Mouse (Mus musculus) stomach, embryonic 16.5 days (tissue): ENCODE measurements around the gene Tmem175. TPM values are rescaled to one million over a fixed set of nuclear protein-coding genes. Genes with fewer than 3 reads are reported as not detected.
"Not testable (repeated sequence)": the region's sequence is repeated elsewhere in the genome, so short reads cannot be mapped to it uniquely, and the experiment has no call there.

Source experiments
- ATAC-seq: fragments of 200-750 bp; cut with Nextera tagmentation; 2 replicates; pipeline ENCODE4 v1.8.0; 2017; ENCODE audit warnings: moderate number of reproducible peaks, moderate TSS enrichment; ENCODE audit not compliant: insufficient read depth, low FRiP score
- H3K27ac ChIP-seq: fragments of 300-500 bp; sonication (generic); 2 replicates; pipeline ENCODE4 v1.5.1; 2014; ENCODE audit warnings: low read length
- H3K27me3 ChIP-seq: fragments of 300-500 bp; sonication (generic); 2 replicates; pipeline ENCODE4 v1.6.1; 2014; ENCODE audit warnings: low read length, control low read depth, mixed read lengths; ENCODE audit not compliant: control insufficient read depth, insufficient read depth
- H3K36me3 ChIP-seq: fragments of 300-500 bp; sonication (generic); 2 replicates; pipeline ENCODE4 v1.6.1; 2014; ENCODE audit warnings: low read length; ENCODE audit not compliant: control insufficient read depth, insufficient read depth
- H3K4me1 ChIP-seq: fragments of 300-500 bp; sonication (generic); 2 replicates; pipeline ENCODE4 v1.6.1; 2014; ENCODE audit warnings: low read length, control low read depth, mixed read lengths; ENCODE audit not compliant: control insufficient read depth, insufficient read depth
- H3K4me2 ChIP-seq: fragments of 300-500 bp; sonication (generic); 2 replicates; pipeline ENCODE4 v1.6.1; 2014; ENCODE audit warnings: low read depth, low read length, mixed read lengths
- H3K4me3 ChIP-seq: fragments of 300-500 bp; sonication (generic); replicated peaks from 2 replicates; pipeline ENCODE4 v1.5.1; 2014; ENCODE audit warnings: mild to moderate bottlenecking, low read length
- H3K9ac ChIP-seq: fragments of 300-500 bp; sonication (generic); 2 replicates; pipeline ENCODE4 v1.6.1; 2014; ENCODE audit warnings: low read length
- H3K9me3 ChIP-seq: fragments of 300-500 bp; sonication (generic); replicated peaks from 2 replicates; pipeline ENCODE4 v1.6.1; 2016; ENCODE audit warnings: low read length, control low read depth; ENCODE audit not compliant: control insufficient read depth
- WGBS: fragments of 180-500 bp; shearing (Covaris S2); extraction: QIAGEN DNeasy Blood & Tissue Kit; methylation state at CpG from one replicate; pipeline ENCODE4 v1.1.7; 2014; 5-methylcytosine and 5-hydroxymethylcytosine counted together
- polyA plus RNA-seq: library from polyadenylated mRNA; unstranded; fragments of >200 nt; fragmentation: Nextera tagmentation; extraction: Ambion mirVana; gene quantifications from 2 replicates; pipeline ENCODE4 v1.2.1, GENCODE M21; 2015

Gene Tmem175
- polyA plus RNA-seq, 1 experiment from 2014 or later, result 27.1 TPM

DNA sequence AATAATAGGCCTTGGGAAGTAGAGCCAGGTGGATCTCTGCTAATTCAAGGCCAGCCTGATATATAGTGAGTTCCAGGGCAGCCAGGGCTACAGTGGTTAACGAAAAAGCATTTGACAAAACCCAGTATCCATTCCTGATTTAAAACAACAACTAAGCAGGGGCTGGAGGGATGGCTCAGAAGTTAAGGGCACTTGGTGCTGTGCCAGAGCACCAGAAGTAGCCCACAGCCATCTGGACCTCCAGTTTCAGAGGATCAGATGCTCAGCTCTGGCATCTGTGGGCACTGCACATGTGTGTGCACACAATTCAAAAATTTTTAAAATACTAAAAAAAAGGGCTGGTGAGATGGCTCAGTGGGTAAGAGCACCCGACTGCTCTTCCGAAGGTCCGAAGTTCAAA, 4.1 kb downstream of the Tmem175 start:
- no peaks in the 10 kb centered on the region for H3K9me3 ChIP-seq
- no peaks in the 10 kb centered on the region for H3K27me3 ChIP-seq
- peaks cover 7% of the 10 kb centered on the region for H3K4me1 ChIP-seq
- no peak for ATAC-seq
- no peaks in the 10 kb centered on the region for H3K36me3 ChIP-seq
- H3K4me2 ChIP-seq, result no peak overlapping the region
- no peak overlapping the region for H3K4me3 ChIP-seq
- no peak overlapping the region for H3K9ac ChIP-seq
- no peak overlapping the region for H3K27ac ChIP-seq
- WGBS, result 80% methylated on average over 4 of the region's 4 CpGs

DNA sequence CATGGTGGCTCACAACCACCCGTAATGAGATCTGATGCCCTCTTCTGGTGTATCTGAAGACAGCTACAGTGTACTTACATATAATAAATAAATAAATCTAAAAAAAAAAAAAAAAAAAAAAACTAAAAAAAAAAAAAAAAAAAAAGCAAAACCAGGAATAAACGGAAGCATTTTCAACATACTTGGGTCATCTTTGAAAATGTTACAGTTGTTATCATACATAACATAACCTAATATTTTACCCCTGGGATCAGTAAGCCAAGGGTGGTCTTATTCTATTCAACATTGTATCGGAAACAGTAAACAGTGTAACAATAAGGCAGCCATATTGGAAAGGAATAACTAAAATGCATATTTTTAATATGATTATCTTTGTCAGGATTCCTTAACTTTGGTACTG, 4.5 kb downstream of the Tmem175 start:
- not testable (repeated sequence) for ATAC-seq, H3K4me3 ChIP-seq, H3K36me3 ChIP-seq, H3K27ac ChIP-seq, H3K4me2 ChIP-seq, H3K9ac ChIP-seq, H3K4me1 ChIP-seq, H3K27me3 ChIP-seq, H3K9me3 ChIP-seq
- WGBS, result 94% methylated on average over 2 of the region's 3 CpGs

- Histone ChIP-seq H3K4me3 (no peak overlapping the region), H3K9me3 (no peaks in the 10 kb centered on the region), H3K4me2 (no peak overlapping the region), H3K27ac (no peak overlapping the region), H3K4me1 (no peaks in the 10 kb centered on the region), H3K9ac (no peak overlapping the region), H3K36me3 (no peaks in the 10 kb centered on the region), H3K27me3 (no peaks in the 10 kb centered on the region)
- WGBS, result 67% methylated on average over 4 of the region's 4 CpGs
- ATAC-seq, result no peak
Measured at GRCm38 (mm10) chr5:108636172-108636571, 6.6 kb downstream of the Tmem175 start.

- Histone ChIP-seq H3K9me3 (no peaks in the 10 kb centered on the region), H3K27ac (no peak overlapping the region), H3K36me3 (no peaks in the 10 kb centered on the region; the same call in 1 of the 2 replicates), H3K4me2 (no peak overlapping the region), H3K4me1 (no peaks in the 10 kb centered on the region), H3K9ac (no peak overlapping the region), H3K4me3 (no peak overlapping the region), H3K27me3 (no peaks in the 10 kb centered on the region)
- ATAC-seq, result no peak
- 66% methylated on average over 2 of the region's 2 CpGs for WGBS
Measured at GRCm38 (mm10) chr5:108643674-108644073, 14.1 kb downstream of the Tmem175 start.

DNA sequence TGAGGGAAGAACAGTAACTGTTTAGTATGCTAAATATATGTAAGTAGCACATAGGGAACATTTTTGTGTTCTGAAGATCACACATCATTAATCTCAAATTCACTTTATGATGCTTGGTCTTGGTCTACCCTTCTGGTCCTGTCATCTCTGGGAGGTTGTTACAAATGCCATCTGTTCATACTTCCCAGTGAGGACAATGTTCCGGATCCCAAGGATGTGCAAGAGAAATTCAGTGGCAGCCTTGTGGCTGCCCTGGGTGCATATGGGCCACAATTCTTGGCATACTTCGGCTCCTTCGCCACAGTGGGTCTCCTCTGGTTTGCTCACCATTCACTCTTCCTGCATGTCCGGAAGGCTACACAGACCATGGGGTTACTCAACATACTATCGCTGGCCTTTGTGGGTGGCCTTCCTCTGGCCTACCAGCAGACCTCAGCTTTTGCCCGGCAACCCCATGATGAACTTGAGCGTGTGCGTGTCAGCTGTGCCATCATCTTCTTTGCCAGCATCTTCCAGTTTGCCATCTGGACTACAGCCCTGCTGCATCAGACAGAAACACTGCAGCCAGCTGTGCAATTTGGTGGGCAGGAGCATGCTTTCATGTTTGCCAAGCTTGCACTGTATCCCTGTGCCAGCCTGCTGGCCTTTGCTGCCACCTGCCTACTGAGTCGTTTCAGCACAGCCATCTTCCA, 16.2 kb downstream of the Tmem175 start:
- H3K9ac ChIP-seq, result no peak overlapping the region
- no peaks in the 10 kb centered on the region; the same call in 1 of the 2 replicates for H3K36me3 ChIP-seq
- no peaks in the 10 kb centered on the region for H3K27me3 ChIP-seq
- no peak overlapping the region for H3K4me3 ChIP-seq
- WGBS, result 88% methylated on average over 9 of the region's 9 CpGs
- H3K4me1 ChIP-seq, result no peaks in the 10 kb centered on the region
- no peak for ATAC-seq
- no peaks in the 10 kb centered on the region for H3K9me3 ChIP-seq
- H3K4me2 ChIP-seq, result no peak overlapping the region
- no peak overlapping the region for H3K27ac ChIP-seq

DNA sequence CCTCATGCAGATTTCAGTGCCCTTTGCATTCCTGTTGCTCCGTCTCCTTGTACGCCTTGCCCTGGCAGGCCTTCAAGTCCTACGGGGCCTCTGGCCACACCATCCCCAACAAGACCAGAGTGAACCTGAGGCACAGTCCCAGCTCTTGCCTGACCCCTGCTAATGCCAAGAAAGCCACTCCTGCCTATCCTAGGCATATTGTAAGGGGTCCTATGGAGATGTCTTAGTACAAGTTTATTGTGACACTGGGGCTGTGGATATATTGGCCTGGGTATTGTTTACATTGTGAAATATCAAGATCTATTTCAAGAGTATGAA, 16.7 kb downstream of the Tmem175 start:
- ATAC-seq, result no peak
- H3K27ac ChIP-seq, result no peak overlapping the region
- H3K4me3 ChIP-seq, result no peak overlapping the region
- no peaks in the 10 kb centered on the region for H3K9me3 ChIP-seq
- 88% methylated on average over 3 of the region's 3 CpGs for WGBS
- no peaks in the 10 kb centered on the region for H3K27me3 ChIP-seq
- no peak overlapping the region for H3K4me2 ChIP-seq
- H3K9ac ChIP-seq, result no peak overlapping the region
- H3K4me1 ChIP-seq, result no peaks in the 10 kb centered on the region
- no peaks in the 10 kb centered on the region; the same call in 1 of the 2 replicates for H3K36me3 ChIP-seq

DNA sequence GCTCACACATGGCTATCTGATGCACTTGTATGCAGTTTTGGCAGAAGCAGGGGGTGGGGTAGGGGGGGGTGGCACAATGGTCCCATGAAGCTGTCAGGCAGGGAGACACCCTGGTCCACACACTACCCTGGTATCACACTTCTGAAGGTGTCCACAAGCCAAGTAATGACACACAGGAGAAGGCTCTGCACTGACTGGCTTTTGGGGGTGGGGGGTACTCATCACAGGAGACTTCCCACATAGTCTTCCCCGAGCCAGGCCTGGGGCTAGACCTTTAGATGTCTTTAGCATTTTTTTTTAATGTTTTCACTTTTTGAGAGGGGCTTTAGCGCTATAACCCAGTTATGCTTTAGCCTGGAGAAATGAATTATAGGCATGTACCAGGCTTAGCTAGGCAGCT, 17.7 kb downstream of the Tmem175 start:
- Histone ChIP-seq H3K4me3 (no peak overlapping the region), H3K9ac (no peak overlapping the region), H3K27me3 (no peaks in the 10 kb centered on the region), H3K27ac (no peak overlapping the region), H3K36me3 (no peaks in the 10 kb centered on the region; the same call in 1 of the 2 replicates), H3K9me3 (no peaks in the 10 kb centered on the region), H3K4me2 (no peak overlapping the region), H3K4me1 (no peaks in the 10 kb centered on the region)
- ATAC-seq, result no peak
- WGBS, result 79% methylated on average over 2 of the region's 2 CpGs

- Histone ChIP-seq H3K36me3 (no peaks in the 10 kb centered on the region; the same call in 1 of the 2 replicates), H3K27ac (no peak overlapping the region), H3K9ac (no peak overlapping the region), H3K4me3 (no peak overlapping the region), H3K4me1 (no peaks in the 10 kb centered on the region), H3K27me3 (no peaks in the 10 kb centered on the region), H3K4me2 (no peak overlapping the region), H3K9me3 (no peaks in the 10 kb centered on the region)
- 86% methylated on average over 2 of the region's 2 CpGs for WGBS
- ATAC-seq, result no peak
Measured at GRCm38 (mm10) chr5:108647820-108648465, 18.4 kb downstream of the Tmem175 start.

DNA sequence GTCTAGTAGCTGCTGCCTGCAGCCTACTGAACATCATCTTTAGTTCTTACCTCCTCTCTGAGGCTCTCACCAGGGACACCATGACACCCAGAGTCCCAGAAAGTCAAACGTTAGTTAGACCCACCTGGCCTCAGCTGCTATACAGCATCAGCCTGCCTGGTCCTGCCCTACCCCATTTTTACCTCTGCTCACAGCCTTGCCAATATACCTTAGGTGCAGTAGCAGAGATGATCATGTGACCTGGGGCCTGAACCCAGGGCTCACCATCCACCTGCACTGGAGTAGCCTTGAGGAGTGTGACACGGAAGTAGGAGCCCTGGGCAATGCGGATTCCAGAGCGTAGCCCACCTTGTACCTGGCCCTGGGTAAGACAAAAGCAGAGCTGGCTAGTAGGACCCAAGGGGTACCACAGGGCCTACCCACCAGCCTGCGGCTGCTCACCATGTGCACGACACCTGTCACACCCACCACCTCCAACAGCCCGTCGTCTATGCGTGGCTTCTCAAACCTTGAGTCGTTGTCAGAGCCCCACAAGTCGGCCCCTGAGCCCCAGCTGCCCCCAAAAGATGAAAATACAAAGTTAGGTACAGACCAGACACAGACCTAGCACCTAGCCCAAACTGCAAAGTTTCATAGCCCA, 19.5 kb downstream of the Tmem175 start:
- WGBS, result 88% methylated on average over 11 of the region's 11 CpGs
- Histone ChIP-seq H3K4me1 (no peaks in the 10 kb centered on the region), H3K27me3 (no peaks in the 10 kb centered on the region), H3K4me2 (no peak overlapping the region), H3K27ac (no peak overlapping the region), H3K9ac (no peak overlapping the region), H3K36me3 (peaks cover 3% of the 10 kb centered on the region), H3K9me3 (no peaks in the 10 kb centered on the region), H3K4me3 (no peak overlapping the region)
- no peak for ATAC-seq
